Mouse (Mus musculus): Measurements from ENCODE around the gene Slc38a5. TPM values are rescaled to one million over a fixed set of nuclear protein-coding genes. Genes with fewer than 3 reads are reported as not detected.

The Slc38a5 gene
- polyA plus RNA-seq (2015; fragmentation: Nextera tagmentation; extraction: Ambion mirVana), result 39.5 and 42.0 TPM in 2 replicates

DNA sequence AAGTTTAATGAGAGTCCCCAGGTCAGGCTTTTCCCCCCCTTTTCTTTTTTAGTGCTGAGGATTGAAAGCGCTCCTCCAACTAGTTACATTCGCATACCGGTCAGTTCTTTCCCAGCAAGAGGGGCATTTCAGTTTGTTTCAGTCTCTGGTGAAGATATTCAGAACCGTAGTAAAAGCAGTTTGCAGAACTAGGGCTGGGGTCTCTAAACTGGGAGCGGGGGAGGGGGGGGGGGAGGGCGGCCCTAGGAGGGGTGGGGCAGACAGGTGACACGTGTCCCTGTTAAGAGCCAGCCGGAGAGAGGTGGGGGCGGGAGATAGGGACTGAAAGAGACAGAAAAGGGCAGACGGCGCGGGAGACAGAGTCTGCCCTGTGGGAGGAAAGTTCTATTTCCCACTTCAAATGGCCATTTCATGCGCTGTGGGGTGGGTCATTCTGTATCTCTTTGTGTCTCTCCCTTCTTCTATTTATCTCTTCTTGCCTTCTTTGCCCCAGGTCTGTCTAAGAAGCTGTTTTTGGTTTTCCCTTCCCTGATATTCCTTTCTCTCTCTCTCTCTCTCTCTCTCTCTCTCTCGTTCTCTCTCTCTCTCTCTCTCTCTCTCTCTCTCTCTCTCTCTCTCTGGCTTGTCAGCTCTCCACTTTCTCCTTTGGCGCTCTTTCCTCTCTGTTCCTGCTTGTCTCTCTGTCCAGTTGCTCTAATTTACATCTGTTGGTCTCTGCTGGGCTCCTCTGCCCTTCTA lies at the start of gene Slc38a5:
Slc38a5 (plus strand) TSS at position 51 of the 738 bp plus-strand sequence.
- 22% methylated on average over 12 of the region's 15 CpGs for WGBS
- no peak within 1 kb of the TSS; the same call in 1 of the 2 replicates for H3K4me3 ChIP-seq
- H3K4me2 ChIP-seq, result peak within 1 kb of the TSS; percentile 33; the same call in 1 of the 2 replicates
- H3K9me3 ChIP-seq, result no peaks in the 10 kb centered on the region
- H3K27me3 ChIP-seq, result no peaks in the 10 kb centered on the region
- no peak within 1 kb of the TSS for H3K9ac ChIP-seq
- H3K27ac ChIP-seq (replicated peaks), result no peak within 1 kb of the TSS
- H3K36me3 ChIP-seq, result no peaks in the 10 kb centered on the region
- H3K4me1 ChIP-seq (replicated peaks), result no peaks in the 10 kb centered on the region
- no peak for ATAC-seq (ENCODE audit: low FRiP score, low read depth)

DNA sequence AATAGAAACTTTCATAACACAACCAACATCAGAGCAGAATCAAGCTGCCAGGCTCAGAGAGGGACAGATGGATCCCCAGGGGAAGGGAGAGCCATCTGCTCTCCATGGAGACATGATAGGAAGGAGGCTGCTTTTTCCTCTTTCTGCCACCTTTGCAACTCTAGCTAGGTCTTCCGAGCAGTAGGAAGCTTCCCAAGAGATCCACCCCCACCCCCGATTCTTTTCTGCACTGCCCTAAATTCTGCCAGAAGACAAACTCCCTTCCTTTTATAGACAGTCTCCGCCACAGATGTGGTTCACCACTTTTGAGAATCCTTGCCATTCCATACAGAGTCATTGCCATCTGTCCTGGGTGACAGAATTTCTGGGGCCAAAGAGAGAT lies 48.6 kb upstream of the Slc38a5 start:
- ATAC-seq (ENCODE audit: low FRiP score, low read depth), result no peak
- Histone ChIP-seq H3K4me1 (replicated peaks) (no peaks in the 10 kb centered on the region), H3K27me3 (no peaks in the 10 kb centered on the region), H3K9ac (no peak overlapping the region), H3K9me3 (no peaks in the 10 kb centered on the region; the same call in 1 of the 2 replicates), H3K27ac (replicated peaks) (no peak overlapping the region), H3K36me3 (no peaks in the 10 kb centered on the region), H3K4me2 (no peak overlapping the region), H3K4me3 (no peak overlapping the region)
- WGBS, result 77% methylated on average over 3 of the region's 3 CpGs

DNA sequence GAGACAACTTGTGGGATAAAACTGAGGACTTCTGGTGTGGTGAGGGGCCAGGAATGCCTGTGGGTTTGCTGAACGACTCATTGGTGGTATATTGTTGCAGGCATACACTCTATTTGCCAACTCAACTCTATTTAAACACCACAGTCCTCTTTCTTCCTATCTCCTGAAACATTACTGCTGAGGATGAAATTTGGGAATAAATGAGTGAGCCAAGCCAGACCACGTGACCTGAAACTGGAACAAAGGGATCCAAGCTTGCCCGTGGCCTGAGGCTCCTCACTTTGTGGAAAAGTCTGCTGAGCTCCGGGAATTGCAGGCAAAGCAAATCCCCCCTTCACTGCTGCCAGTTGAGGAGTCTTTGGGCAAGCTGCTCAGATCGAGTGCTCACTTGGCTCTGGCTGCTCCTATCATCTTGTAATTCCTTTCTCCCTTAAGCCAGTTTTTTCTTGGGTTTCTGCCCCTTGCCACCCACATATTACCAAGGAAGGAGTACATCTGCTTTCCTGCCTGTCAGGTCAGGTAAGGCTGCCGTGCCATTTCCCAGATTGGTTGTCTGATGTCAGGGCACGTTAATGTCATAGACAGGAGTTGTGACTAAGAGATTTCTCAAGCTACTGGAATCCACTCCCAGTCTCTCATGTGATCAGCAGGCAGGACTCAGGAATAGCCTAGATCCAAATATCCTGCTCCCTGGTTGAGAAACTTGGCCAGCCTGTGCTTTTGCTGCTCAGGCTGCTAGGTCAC lies 48.1 kb upstream of the Slc38a5 start:
- Histone ChIP-seq H3K27ac (replicated peaks) (no peak overlapping the region), H3K4me3 (no peak overlapping the region), H3K4me2 (no peak overlapping the region), H3K27me3 (no peaks in the 10 kb centered on the region), H3K36me3 (no peaks in the 10 kb centered on the region), H3K9ac (no peak overlapping the region), H3K9me3 (no peaks in the 10 kb centered on the region; the same call in 1 of the 2 replicates), H3K4me1 (replicated peaks) (no peaks in the 10 kb centered on the region)
- no peak for ATAC-seq (ENCODE audit: low FRiP score, low read depth)
- WGBS, result 64% methylated on average over 7 of the region's 7 CpGs

DNA sequence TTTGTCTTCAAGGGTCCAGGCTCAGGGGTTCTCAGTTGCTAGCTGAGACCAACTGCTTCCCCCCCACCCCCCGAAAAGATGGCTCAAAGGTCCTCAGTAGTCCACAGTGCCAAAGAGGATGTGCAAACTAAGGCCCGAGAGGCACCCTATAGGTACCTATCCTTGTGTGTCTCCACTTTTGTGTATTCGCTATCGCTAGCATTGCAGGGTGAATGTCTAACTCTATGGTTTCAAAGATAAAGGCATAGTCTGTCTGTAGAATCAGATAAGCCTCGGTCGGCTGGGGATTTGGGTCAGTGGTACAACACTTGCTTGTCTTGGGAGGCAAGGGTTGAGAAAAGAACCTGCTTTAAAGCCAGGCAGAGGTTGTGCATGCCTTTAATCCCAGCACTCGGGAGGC lies 47.5 kb upstream of the Slc38a5 start:
- H3K4me3 ChIP-seq, result no peak overlapping the region
- whole genome bisulfite sequencing, result 91% methylated on average over 7 of the region's 7 CpGs

DNA sequence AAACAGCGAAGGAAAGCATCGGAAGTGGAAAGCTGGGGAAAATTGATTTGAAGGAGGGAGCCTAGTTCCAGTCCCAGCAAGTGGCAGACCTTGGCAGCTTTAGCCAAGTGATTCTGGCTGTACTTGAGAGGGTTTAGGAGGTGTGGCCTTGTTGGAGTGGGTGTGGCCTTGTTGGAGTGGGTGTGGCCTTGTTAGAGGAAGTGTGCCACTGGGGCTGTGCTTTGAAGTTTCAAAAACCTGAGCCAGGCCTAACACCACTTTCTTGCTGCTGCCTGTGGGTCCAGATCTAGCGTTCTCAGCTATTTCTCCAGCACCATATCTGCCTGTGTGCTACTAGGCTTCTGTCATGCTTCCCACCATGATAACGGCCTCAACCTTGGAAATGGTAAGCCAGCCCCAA lies 40.7 kb upstream of the Slc38a5 start:
- H3K36me3 ChIP-seq, result no peaks in the 10 kb centered on the region
- no peak overlapping the region for H3K4me3 ChIP-seq
- H3K9ac ChIP-seq, result no peak overlapping the region
- no peaks in the 10 kb centered on the region for H3K27me3 ChIP-seq
- H3K4me1 ChIP-seq (replicated peaks), result no peaks in the 10 kb centered on the region
- no peak for ATAC-seq (ENCODE audit: low FRiP score, low read depth)
- H3K9me3 ChIP-seq, result no peaks in the 10 kb centered on the region
- no peak overlapping the region for H3K4me2 ChIP-seq
- H3K27ac ChIP-seq (replicated peaks), result no peak overlapping the region
- 88% methylated on average over 4 of the region's 4 CpGs for whole genome bisulfite sequencing

More for the DNA sequence above, 47.5 kb upstream of the Slc38a5 start:
- H3K4me1 ChIP-seq (replicated peaks), result no peaks in the 10 kb centered on the region
- H3K9ac ChIP-seq, result no peak overlapping the region
- no peaks in the 10 kb centered on the region; the same call in 1 of the 2 replicates for H3K9me3 ChIP-seq
- no peaks in the 10 kb centered on the region for H3K36me3 ChIP-seq
- no peak for ATAC-seq (ENCODE audit: low FRiP score, low read depth)
- no peak overlapping the region for H3K4me2 ChIP-seq
- H3K27ac ChIP-seq (replicated peaks), result no peak overlapping the region
- no peaks in the 10 kb centered on the region for H3K27me3 ChIP-seq

DNA sequence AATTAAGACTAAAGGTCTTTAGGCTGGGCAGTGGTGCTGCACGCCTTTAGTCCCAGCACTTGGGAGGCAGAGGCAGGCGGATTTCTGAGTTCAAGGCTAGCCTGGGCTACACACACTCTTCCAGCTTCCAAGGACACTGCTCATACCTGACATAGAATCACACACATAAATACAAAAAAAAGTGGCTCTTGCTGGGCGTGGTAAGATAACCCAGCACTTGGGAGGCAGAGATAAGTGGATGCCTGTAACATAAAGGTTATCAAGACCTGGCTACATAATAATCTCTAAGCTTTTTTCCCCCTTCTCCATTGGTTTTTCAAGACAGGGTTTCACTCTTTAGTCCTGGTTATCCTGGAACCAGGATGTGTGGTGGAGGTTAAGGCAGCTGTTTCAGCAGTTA lies 37.3 kb upstream of the Slc38a5 start:
- Histone ChIP-seq H3K4me2 (no peak overlapping the region), H3K4me3 (no peak overlapping the region), H3K27ac (replicated peaks) (no peak overlapping the region), H3K27me3 (no peaks in the 10 kb centered on the region), H3K4me1 (replicated peaks) (no peaks in the 10 kb centered on the region), H3K9me3 (no peaks in the 10 kb centered on the region), H3K36me3 (no peaks in the 10 kb centered on the region), H3K9ac (no peak overlapping the region)
- no peak for ATAC-seq (ENCODE audit: low FRiP score, low read depth)
- WGBS, result 78% methylated on average over 3 of the region's 3 CpGs

DNA sequence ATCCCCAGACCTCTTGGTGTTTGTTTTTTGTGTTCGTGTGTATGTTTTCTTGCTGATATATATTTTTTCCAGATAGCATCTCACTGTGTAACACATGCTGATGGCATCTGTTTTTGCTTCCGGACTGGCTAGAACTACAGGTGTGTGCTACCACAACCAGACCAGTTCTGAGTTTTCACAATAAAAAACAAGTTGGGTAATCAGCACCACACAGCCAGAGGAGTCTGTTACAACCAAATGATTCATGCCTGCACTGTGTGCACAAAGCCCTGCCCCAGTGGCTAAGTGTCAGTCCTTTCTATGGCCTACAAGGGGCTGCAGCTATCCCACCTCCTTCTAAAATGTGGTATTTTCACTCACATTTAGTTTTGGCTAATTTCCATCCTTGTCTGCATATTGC lies 34.2 kb upstream of the Slc38a5 start:
- H3K36me3 ChIP-seq, result peaks cover 3% of the 10 kb centered on the region; the same call in 1 of the 2 replicates
- H3K27ac ChIP-seq (replicated peaks), result no peak overlapping the region
- H3K27me3 ChIP-seq, result no peaks in the 10 kb centered on the region
- H3K4me3 ChIP-seq, result no peak overlapping the region
- no peaks in the 10 kb centered on the region for H3K9me3 ChIP-seq
- H3K4me2 ChIP-seq, result no peak overlapping the region
- ATAC-seq (ENCODE audit: low FRiP score, low read depth), result no peak
- no peaks in the 10 kb centered on the region for H3K4me1 ChIP-seq (replicated peaks)
- WGBS, result 89% methylated on average over 2 of the region's 2 CpGs
- no peak overlapping the region for H3K9ac ChIP-seq

DNA sequence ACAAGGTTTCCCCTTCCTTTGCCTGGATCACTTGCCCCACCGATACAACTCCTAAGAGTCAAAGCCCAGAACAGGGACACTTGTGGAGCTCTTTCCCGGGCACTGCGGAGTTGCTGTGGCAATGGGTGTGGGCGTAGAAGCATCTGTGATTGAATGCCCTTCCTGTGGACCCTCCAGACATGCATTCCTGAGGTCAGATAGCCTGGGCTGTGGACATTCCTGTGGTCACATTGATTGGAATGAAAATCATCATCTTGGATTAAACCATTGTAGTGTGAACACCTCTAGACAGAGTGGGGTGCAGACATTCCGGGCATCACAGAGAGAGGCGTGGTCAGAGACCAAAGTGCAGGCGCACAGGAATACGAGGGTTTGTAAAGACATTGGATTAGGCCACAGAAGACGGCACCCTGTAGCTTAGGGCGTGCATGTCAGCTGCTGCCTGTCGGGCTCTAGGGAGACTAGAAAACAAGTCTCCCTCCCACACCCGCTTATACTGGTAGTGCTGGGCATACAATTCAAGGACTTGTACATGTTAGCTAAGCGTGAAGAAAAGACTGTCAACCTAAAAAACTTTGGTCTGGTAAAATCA lies 32.0 kb upstream of the Slc38a5 start:
- Histone ChIP-seq H3K4me1 (replicated peaks) (no peaks in the 10 kb centered on the region), H3K27me3 (no peaks in the 10 kb centered on the region), H3K4me3 (no peak overlapping the region), H3K9ac (no peak overlapping the region), H3K4me2 (no peak overlapping the region), H3K27ac (replicated peaks) (no peak overlapping the region), H3K36me3 (peaks cover 3% of the 10 kb centered on the region; the same call in 1 of the 2 replicates), H3K9me3 (no peaks in the 10 kb centered on the region)
- no peak for ATAC-seq (ENCODE audit: low FRiP score, low read depth)
- WGBS, result 68% methylated on average over 13 of the region's 13 CpGs

DNA sequence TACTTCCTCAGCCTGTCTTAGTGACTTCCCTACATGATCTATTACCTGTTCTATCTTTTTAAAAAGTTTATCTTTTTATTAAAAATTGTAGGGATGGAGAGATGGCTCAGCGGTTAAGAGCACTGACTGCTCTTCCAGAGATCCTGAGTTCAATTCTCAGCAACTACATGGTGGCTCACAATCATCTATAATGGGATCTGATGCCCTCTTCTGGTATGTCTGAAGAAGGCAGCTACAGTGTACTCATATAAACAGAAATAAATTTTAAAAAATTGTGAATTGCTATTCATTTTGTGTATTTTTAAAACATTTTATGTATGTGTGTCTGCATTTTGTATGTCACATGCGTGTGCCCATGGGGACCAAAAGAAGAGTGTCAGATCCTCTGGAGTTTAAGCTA lies 23.3 kb upstream of the Slc38a5 start:
- 84% methylated on average over 2 of the region's 2 CpGs for WGBS
- Histone ChIP-seq H3K9ac (no peak overlapping the region), H3K9me3 (no peaks in the 10 kb centered on the region), H3K27ac (replicated peaks) (no peak overlapping the region), H3K4me3 (no peak overlapping the region), H3K4me1 (replicated peaks) (peaks cover 8% of the 10 kb centered on the region; the same call in 1 of the 2 replicates), H3K36me3 (no peaks in the 10 kb centered on the region; the same call in 1 of the 2 replicates), H3K4me2 (no peak overlapping the region), H3K27me3 (no peaks in the 10 kb centered on the region)
- ATAC-seq (ENCODE audit: low FRiP score, low read depth), result no peak

DNA sequence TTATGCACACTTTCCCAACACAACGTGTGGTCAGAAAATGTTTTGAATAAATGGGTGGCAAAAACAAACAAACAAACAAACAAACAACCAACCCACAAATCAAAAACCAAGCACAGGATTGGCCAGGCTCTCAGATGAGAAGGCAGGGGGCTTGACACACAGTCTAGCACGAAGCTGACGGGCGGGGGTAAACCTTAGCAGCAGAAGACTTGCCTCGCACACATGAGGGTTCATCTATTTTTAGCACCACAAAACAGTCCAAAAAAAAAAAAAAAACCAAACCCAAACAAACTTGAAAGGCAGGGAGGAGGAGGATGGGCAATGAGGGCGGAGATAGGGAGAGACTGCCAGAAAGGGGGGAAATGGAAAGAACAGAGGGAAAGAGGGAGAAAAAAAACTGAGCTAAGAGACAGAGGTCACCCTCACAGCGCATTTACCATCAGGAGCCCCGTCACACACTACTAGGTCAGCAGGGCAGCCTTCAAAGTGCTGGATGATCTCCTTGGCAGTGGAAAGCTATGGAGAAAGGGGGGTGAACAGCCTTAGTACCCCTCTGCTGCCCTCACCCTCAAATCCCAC lies 22.3 kb upstream of the Slc38a5 start:
- WGBS, result 91% methylated on average over 8 of the region's 8 CpGs
- Histone ChIP-seq H3K4me1 (replicated peaks) (peaks cover 8% of the 10 kb centered on the region; the same call in 1 of the 2 replicates), H3K27ac (replicated peaks) (no peak overlapping the region), H3K9me3 (no peaks in the 10 kb centered on the region), H3K27me3 (no peaks in the 10 kb centered on the region), H3K9ac (no peak overlapping the region), H3K4me2 (no peak overlapping the region), H3K4me3 (no peak overlapping the region), H3K36me3 (no peaks in the 10 kb centered on the region; the same call in 1 of the 2 replicates)
- ATAC-seq (ENCODE audit: low FRiP score, low read depth), result no peak

DNA sequence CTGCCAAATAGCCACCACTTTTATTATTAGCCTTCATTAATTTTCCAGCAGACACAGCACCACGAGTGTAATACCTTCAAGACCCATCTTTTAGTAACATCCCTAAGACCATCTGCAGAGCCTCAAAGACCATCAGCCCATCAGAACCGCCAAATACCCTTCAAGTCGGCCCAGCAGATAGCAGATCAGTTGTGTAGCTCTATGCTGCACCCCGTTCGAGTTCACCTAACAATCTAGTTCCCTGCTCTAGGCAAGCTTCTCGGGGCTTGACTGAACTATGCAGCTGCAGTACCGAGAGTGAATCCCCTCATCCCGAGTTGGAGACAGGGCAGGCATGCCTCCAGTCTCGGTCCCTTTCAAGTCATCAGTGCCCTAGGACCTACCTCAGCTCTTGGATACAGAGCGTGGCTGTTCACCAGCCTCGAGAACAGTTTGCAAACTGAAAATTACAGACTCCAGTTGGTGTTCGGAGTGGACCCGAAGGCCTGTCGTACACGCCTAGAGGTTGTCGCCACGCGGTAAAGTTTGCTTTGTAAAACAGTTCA lies 19.1 kb upstream of the Slc38a5 start:
- H3K4me1 ChIP-seq (replicated peaks), result peaks cover 8% of the 10 kb centered on the region; the same call in 1 of the 2 replicates
- peak; percentile 73; the same call in 1 of the 2 replicates for ATAC-seq (ENCODE audit: low FRiP score, low read depth)
- H3K9me3 ChIP-seq, result no peaks in the 10 kb centered on the region
- H3K4me3 ChIP-seq, result peak overlapping the region; percentile 58
- peak overlapping the region; percentile 56; the same call in 1 of the 2 replicates for H3K27ac ChIP-seq (replicated peaks)
- H3K4me2 ChIP-seq, result peak overlapping the region; percentile 48
- WGBS, result 18% methylated on average over 18 of the region's 18 CpGs
- H3K27me3 ChIP-seq, result no peaks in the 10 kb centered on the region
- H3K36me3 ChIP-seq, result no peaks in the 10 kb centered on the region; the same call in 1 of the 2 replicates
- peak overlapping the region; percentile 58 for H3K9ac ChIP-seq
